ENCODE assay signal across 9 mouse cellular contexts in genomic region chr9:70863299-70863698, GRCm38 (mm10).
DNase-seq lines count a peak whose midpoint lies in the region; ATAC-seq and TF ChIP-seq lines count a peak whose summit lies in the region.
"Had no signal": no experiment of that assay in that cellular context is flagged by ENCODE, and none has a peak within 500 bp of the region (broad histone marks: within the 10 kb centered on the region; RNA-seq: fewer than 3 reads in every experiment).

No protein-coding gene starts in this region.

- TF ChIP-seq CTCF in forebrain, postnatal 0 days (IDR thresholded peaks at IDR 0.05; ENCODE audit: low read depth), result no peak
- no peak for TF ChIP-seq CTCF in brain, embryonic 14.5 days (IDR thresholded peaks at IDR 0.05; ENCODE audit: borderline replicate concordance, extremely low read depth, insufficient read depth, insufficient read length)

- H3K9ac ChIP-seq in forebrain, postnatal 0 days, result no peak overlapping the region
- H3K9ac ChIP-seq in hindbrain, embryonic 11.5 days (ENCODE audit: low read depth, low read length), result no peak overlapping the region
- H3K9ac ChIP-seq: embryonic facial prominence, embryonic 13.5 days had no signal

- H3K4me1 ChIP-seq in forebrain, embryonic 10.5 days, result peaks cover 18% of the 10 kb centered on the region
- H3K4me1 ChIP-seq in forebrain, postnatal 0 days (ENCODE audit: insufficient read depth), result no peaks in the 10 kb centered on the region
- no peaks in the 10 kb centered on the region; the same call in 1 of the 2 replicates for H3K4me1 ChIP-seq in hindbrain, embryonic 11.5 days (replicated peaks; ENCODE audit: control insufficient read depth, insufficient read depth, low read length)

- no peaks in the 10 kb centered on the region for H3K9me3 ChIP-seq in forebrain, embryonic 10.5 days
- H3K9me3 ChIP-seq in forebrain, postnatal 0 days (ENCODE audit: low read length), result no peaks in the 10 kb centered on the region
- H3K9me3 ChIP-seq in hindbrain, embryonic 11.5 days (ENCODE audit: control insufficient read depth, low read length), result no peaks in the 10 kb centered on the region
- H3K9me3 ChIP-seq: embryonic facial prominence, embryonic 13.5 days had no signal

- H3K4me2 ChIP-seq in forebrain, postnatal 0 days (ENCODE audit: low read depth), result no peak overlapping the region
- no peak overlapping the region for H3K4me2 ChIP-seq in hindbrain, embryonic 11.5 days (replicated peaks; ENCODE audit: low read depth, low read length)
- H3K4me2 ChIP-seq: embryonic facial prominence, embryonic 13.5 days had no signal

- H3K36me3 ChIP-seq in forebrain, embryonic 10.5 days (replicated peaks), result no peaks in the 10 kb centered on the region
- no peaks in the 10 kb centered on the region for H3K36me3 ChIP-seq in forebrain, postnatal 0 days (ENCODE audit: insufficient read depth)
- no peaks in the 10 kb centered on the region for H3K36me3 ChIP-seq in hindbrain, embryonic 11.5 days (ENCODE audit: control insufficient read depth, insufficient read depth, low read length)
- H3K36me3 ChIP-seq: embryonic facial prominence, embryonic 13.5 days had no signal

- no peak overlapping the region for H3K4me3 ChIP-seq in forebrain, embryonic 10.5 days
- H3K4me3 ChIP-seq in forebrain, postnatal 0 days (ENCODE audit: low read depth, low read length), result no peak overlapping the region
- no peak overlapping the region for H3K4me3 ChIP-seq in hindbrain, embryonic 11.5 days (ENCODE audit: low read depth, low read length)
- H3K4me3 ChIP-seq: embryonic facial prominence, embryonic 13.5 days had no signal

- DNase-seq in forebrain, embryonic 10.5 days (ENCODE audit: extremely low spot score, low spot score), result no peak
- no peak for DNase-seq in forebrain, postnatal 0 days
- peak; percentile 27 for DNase-seq in brain, embryonic 14.5 days (ENCODE audit: low read depth)
- DNase-seq in hindbrain, embryonic 11.5 days (ENCODE audit: low spot score), result peak; percentile 20
- DNase-seq in liver, result peak; percentile 75
- DNase-seq in retina, embryonic 14.5 days (ENCODE audit: low spot score), result peak; percentile 25
- DNase-seq in right cerebral cortex, postnatal 25 days, result no peak
- DNase-seq in thymus, postnatal 10 days (ENCODE audit: low spot score in 2 of 2), result no peak

- ATAC-seq in forebrain, postnatal 0 days, result no peak
- no peak for ATAC-seq in hindbrain, embryonic 11.5 days (ENCODE audit: low FRiP score)

- WGBS in forebrain, embryonic 10.5 days, result 49% methylated on average over 8 of the region's 8 CpGs
- 55% methylated on average over 8 of the region's 8 CpGs for WGBS in forebrain, postnatal 0 days
- WGBS in hindbrain, embryonic 11.5 days, result 29% methylated on average over 8 of the region's 8 CpGs

- H3K27ac ChIP-seq in forebrain, embryonic 10.5 days, result peak overlapping the region; percentile 62; the same call in 1 of the 2 replicates
- no peak overlapping the region for H3K27ac ChIP-seq in forebrain, postnatal 0 days (ENCODE audit: low read depth, low read length)
- H3K27ac ChIP-seq in hindbrain, embryonic 11.5 days (ENCODE audit: low read depth, low read length), result no peak overlapping the region
- H3K27ac ChIP-seq: embryonic facial prominence, embryonic 13.5 days had no signal

- no peaks in the 10 kb centered on the region for H3K27me3 ChIP-seq in forebrain, embryonic 10.5 days (ENCODE audit: poor library complexity, severe bottlenecking)
- no peaks in the 10 kb centered on the region for H3K27me3 ChIP-seq in forebrain, postnatal 0 days (ENCODE audit: insufficient read depth, low read length)
- no peaks in the 10 kb centered on the region for H3K27me3 ChIP-seq in hindbrain, embryonic 11.5 days (ENCODE audit: control insufficient read depth, insufficient read depth, low read length)
- H3K27me3 ChIP-seq: embryonic facial prominence, embryonic 13.5 days had no signal

- TF ChIP-seq POLR2A in brain, embryonic 14.5 days (IDR thresholded peaks at IDR 0.05; ENCODE audit: borderline replicate concordance, extremely low read depth, insufficient read depth, insufficient read length, poor library complexity, severe bottlenecking), result no peak

Comparison
In these comparisons a context has a peak if more than half of its experiments do, and no peak if none do; other contexts are left out.
1. DNase-seq: peak in brain, embryonic 14.5 days (single experiment), hindbrain, embryonic 11.5 days (single experiment), liver (single experiment) and retina, embryonic 14.5 days (single experiment); none in forebrain, embryonic 10.5 days (single experiment), forebrain, postnatal 0 days (single experiment), right cerebral cortex, postnatal 25 days (single experiment) and thymus, postnatal 10 days (0 of 2).